Mouse (Mus musculus): ENCODE data around the gene 1700029P11Rik.
A peak's percentile ranks its signal among the peaks of the same experiment; 100 is the strongest.

The 1700029P11Rik gene

GRCm38 (mm10) chr15:81980321-81980720 lies at the start of gene 1700029P11Rik:
TSS of gene 1700029P11Rik (plus strand) at chr15:81980540.
- DNase-seq (ENCODE audit: inconsistent ontology term), result no peak

DNA sequence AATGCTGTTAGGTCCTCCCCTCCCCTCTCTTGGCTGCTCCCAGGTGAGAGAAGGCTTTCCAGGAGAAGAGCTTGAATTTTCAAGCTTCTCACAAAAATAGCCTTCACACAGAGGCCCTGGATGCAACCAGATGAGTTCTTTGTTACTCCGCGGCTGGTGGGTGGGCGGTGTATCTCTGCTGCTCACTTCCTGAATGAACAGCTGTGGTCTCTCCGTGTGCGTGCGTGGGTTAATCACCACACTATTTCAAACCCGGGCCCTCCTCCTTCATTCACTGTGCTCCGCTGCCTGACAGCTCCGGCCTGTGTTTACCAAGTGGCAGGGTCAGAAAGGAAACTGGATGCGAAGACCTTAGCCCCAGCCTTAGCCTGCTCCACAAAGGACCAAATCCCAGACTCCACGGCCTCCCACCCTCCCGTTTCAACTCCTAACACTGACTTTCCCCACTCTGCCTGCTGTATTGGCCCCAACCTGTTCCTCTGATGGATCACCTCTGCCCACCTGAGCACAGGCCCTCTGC lies 47.3 kb upstream of the 1700029P11Rik start:
- peak; percentile 37 for DNase-seq (ENCODE audit: inconsistent ontology term)

GRCm38 (mm10) chr15:81933986-81934385 lies 46.4 kb upstream of the 1700029P11Rik start:
- DNase-seq (ENCODE audit: inconsistent ontology term), result no peak

- DNase-seq (ENCODE audit: inconsistent ontology term), result peak; percentile 87
Measured at GRCm38 (mm10) chr15:81935869-81936637, 44.3 kb upstream of the 1700029P11Rik start.

DNA sequence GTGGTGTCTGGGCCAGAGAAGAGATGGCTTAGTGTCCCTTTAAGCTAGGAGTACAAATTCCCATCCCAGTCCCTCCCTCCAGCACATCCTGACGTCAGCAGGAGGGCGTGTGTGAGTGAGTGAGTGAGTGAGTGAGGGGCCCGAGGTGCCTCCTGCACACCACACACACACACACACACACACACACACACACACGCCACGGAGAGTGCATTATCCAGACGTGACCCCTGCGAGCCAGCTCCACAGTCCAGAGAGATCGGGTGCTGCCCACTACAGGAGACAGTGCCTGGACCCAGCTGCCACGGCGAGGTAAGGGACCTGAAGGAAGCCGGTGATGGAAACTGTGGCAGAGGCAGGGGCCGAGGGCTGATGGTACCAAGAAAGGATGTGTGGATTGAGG lies 43.7 kb upstream of the 1700029P11Rik start, which contains the start of gene Csdc2:
Csdc2 (plus strand) TSS at position 81 of the 400 bp plus-strand sequence.
- DNase-seq (ENCODE audit: inconsistent ontology term), result no peak

- DNase-seq (ENCODE audit: inconsistent ontology term), result peak; percentile 45
Measured at GRCm38 (mm10) chr15:81937098-81937972, 43.0 kb upstream of the 1700029P11Rik start.

GRCm38 (mm10) chr15:81938246-81938645 lies 42.1 kb upstream of the 1700029P11Rik start:
- DNase-seq (ENCODE audit: inconsistent ontology term), result peak; percentile 47

GRCm38 (mm10) chr15:81939157-81939715 lies 41.1 kb upstream of the 1700029P11Rik start:
- DNase-seq (ENCODE audit: inconsistent ontology term), result no peak

DNA sequence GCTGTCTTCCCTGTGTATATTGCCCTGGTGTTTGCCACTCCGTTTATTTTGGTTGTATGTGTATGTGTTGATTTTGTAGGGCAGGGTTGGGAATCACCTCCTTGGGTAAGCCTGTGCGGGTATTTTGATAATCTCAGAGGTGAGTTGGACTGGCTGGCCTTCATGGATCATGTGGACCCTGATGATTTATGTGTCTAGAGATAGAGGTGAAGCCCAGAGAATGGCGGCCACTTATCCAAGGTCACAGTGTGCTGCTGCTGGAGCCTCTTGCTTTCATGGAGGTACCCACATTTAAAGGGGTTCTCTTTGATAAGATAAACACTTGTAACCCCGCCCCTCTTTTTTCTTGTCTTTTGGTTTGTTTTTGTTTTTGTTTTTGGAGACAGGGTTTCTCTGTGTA lies 40.6 kb upstream of the 1700029P11Rik start:
- no peak for DNase-seq (ENCODE audit: inconsistent ontology term)

- DNase-seq (ENCODE audit: inconsistent ontology term), result no peak
Measured at GRCm38 (mm10) chr15:81940219-81940618, 40.1 kb upstream of the 1700029P11Rik start.

GRCm38 (mm10) chr15:81941010-81941409 lies 39.3 kb upstream of the 1700029P11Rik start:
- DNase-seq (ENCODE audit: inconsistent ontology term), result no peak

- DNase-seq (ENCODE audit: inconsistent ontology term), result no peak
Measured at GRCm38 (mm10) chr15:81943176-81943749, 37.1 kb upstream of the 1700029P11Rik start.

DNA sequence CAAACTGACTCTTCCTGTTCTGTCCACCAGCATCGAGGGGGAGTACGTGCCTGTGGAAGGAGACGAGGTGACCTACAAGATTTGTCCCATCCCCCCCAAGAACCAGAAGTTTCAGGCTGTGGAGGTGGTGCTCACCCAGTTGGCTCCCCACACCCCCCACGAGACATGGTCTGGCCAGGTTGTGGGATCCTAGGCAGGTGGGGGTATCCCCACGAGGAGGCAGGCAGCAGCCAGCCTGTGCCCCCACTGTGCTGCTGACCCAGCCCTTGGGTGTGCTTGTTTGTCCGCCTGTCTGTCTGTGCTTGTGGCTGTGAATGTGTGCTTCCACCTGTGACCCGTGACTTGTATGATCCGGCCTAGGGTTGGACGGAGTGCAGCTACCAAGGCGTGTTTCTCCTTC lies 31.3 kb upstream of the 1700029P11Rik start:
- DNase-seq (ENCODE audit: inconsistent ontology term), result no peak

GRCm38 (mm10) chr15:81949476-81950131 lies 30.7 kb upstream of the 1700029P11Rik start:
- no peak for DNase-seq (ENCODE audit: inconsistent ontology term)

- no peak for DNase-seq (ENCODE audit: inconsistent ontology term)
Measured at GRCm38 (mm10) chr15:81950716-81951115, 29.6 kb upstream of the 1700029P11Rik start.

DNA sequence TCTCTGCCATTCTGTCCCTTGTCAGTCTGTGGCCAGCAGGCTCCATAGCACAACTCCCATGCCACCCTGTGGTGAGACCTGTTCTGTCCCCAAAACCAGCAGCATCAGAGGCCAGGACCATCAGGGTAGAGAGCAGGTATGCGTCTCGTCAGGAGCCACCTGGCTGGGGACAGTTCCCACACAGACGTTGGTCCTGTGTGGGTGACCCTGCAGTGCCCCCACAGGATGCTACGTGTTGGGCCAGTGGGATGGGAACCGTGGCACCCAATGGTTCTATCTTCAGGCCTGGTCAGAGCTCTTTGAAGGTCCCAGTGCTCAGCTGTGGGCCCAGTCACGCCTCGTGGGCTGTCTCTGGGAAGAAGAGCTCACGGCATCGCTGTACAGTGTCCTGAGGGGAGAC lies 29.2 kb upstream of the 1700029P11Rik start:
- DNase-seq (ENCODE audit: inconsistent ontology term), result no peak

- DNase-seq (ENCODE audit: inconsistent ontology term), result no peak
Measured at GRCm38 (mm10) chr15:81952310-81952709, 28.0 kb upstream of the 1700029P11Rik start.

- DNase-seq (ENCODE audit: inconsistent ontology term), result no peak
Measured at GRCm38 (mm10) chr15:81954151-81954583, 26.2 kb upstream of the 1700029P11Rik start.

DNA sequence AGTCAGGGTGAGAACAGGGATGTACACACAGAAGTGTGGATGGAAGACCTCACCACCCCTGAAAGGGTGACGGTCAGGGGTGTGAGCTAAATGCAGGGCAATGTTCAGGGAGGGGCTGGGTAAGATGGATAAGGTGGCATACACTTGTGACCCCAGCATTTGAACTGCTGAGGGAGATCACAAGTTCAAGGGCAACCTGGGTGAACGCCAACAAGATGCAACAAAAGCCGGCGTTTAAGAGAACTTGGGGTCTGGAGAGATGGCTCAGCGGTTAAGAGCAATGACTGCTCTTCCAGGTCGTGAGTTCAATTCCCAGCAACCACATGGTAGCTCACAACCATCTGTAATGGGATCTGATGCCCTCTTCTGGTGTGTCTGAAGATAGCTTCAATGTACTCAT lies 25.6 kb upstream of the 1700029P11Rik start:
- DNase-seq (ENCODE audit: inconsistent ontology term), result no peak

DNA sequence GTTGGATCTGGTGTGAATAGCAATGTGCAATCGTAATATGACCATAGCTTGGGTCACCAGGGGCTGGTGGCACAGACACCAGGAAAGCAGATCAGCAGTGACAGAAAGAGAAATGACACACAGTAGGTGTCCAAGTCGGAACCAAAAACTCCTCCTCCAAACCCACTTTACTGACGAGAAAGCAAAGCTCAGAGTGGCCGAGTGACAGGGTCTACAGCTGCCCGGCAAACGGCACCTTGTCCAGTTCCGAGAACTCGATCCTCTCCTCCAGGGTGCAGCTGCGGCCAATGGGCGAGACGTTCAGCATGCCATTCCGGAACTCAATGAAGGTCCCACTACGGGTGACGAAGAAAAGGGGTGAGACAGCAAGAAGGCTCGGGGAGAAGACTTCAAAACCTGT lies 24.9 kb upstream of the 1700029P11Rik start:
- DNase-seq (ENCODE audit: inconsistent ontology term), result no peak

DNA sequence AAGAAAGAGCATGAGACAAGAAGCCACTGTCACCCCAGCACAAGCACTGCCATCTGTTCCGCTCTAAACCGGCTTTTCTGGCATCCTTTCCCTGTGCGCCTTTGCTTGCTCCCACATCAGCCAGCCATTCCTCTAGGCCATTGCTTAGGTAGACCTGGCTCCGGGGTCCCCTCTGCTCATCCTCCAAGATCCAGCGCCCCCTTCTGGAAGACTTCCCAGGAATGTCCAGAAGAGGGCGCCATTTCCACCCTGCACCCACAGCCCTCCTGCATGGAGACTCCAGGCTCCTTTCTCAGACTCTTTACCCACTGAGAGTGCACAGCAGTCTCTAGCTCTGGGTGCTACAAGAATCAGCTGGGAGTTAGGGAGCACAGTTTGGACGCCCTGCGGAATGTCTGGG lies 23.9 kb upstream of the 1700029P11Rik start:
- DNase-seq (ENCODE audit: inconsistent ontology term), result peak; percentile 53

All from Muller cell, postnatal 12 days (primary cell).